Mouse (Mus musculus) CH12.LX (cell line): ENCODE data around the gene Stab1.

ENCODE experiments used
- BHLHE40 ChIP-seq: IDR thresholded peaks from 2 replicates; pipeline ENCODE4 v1.6.1; 2011; ENCODE audit warnings: mild to moderate bottlenecking, low read depth, low read length, improper control_type of control experiment
- CTCF ChIP-seq, 2 experiments: IDR thresholded peaks in 1 of 2; conservative IDR thresholded peaks in 1 of 2; 2 replicates each; pipeline ENCODE4 v1.5.1; 2011 to 2012; ENCODE audit warnings: low read depth in 2 of 2, low read length in 2 of 2, improper control_type of control experiment in 1 of 2, inconsistent platforms in 1 of 2, mild to moderate bottlenecking in 1 of 2, moderate library complexity in 1 of 2
- ELF1 ChIP-seq: IDR thresholded peaks from 2 replicates; pipeline ENCODE4 v1.6.1; 2014; ENCODE audit warnings: low read depth, mild to moderate bottlenecking, inconsistent platforms, low read length, improper control_type of control experiment
- KAT2A ChIP-seq: IDR thresholded peaks from 2 replicates; pipeline ENCODE4 v1.6.1; 2012; ENCODE audit warnings: low read length, improper control_type of control experiment, inconsistent platforms; ENCODE audit not compliant: insufficient replicate concordance
- MAX ChIP-seq: IDR thresholded peaks from 2 replicates; pipeline ENCODE4 v1.6.1; 2011; ENCODE audit warnings: low read length, improper control_type of control experiment
- MXI1 ChIP-seq: IDR thresholded peaks from 2 replicates; pipeline ENCODE4 v1.6.1; 2011; ENCODE audit warnings: mild to moderate bottlenecking, low read depth, low read length, improper control_type of control experiment
- MYC ChIP-seq: IDR thresholded peaks from 2 replicates; pipeline ENCODE4 v1.6.1; 2011; ENCODE audit warnings: low read depth, mild to moderate bottlenecking, improper control_type of control experiment, low read length
- NELFE ChIP-seq: IDR thresholded peaks from 2 replicates; pipeline ENCODE4 v1.6.1; 2011; ENCODE audit warnings: low read depth, low read length, improper control_type of control experiment
- POLR2A ChIP-seq: IDR thresholded peaks from 2 replicates; pipeline ENCODE4 v1.6.1; 2011; ENCODE audit warnings: low read depth, mild to moderate bottlenecking, improper control_type of control experiment, low read length
- TBP ChIP-seq: conservative IDR thresholded peaks from 2 replicates; pipeline ENCODE4 v1.6.1; 2011; ENCODE audit warnings: low read depth, low read length, improper control_type of control experiment
- ZMIZ1 ChIP-seq: IDR thresholded peaks from 2 replicates; pipeline ENCODE4 v1.6.1; 2012; ENCODE audit warnings: low read depth, mild to moderate bottlenecking, inconsistent platforms, low read length, improper control_type of control experiment

GRCm38 (mm10) chr14:31194891-31195513, 26.6 kb upstream of the Stab1 start:
- TF ChIP-seq MYC (no peak), POLR2A (no peak), ZMIZ1 (no peak), ELF1 (no peak), NELFE (no peak), BHLHE40 (no peak), MXI1 (no peak), KAT2A (no peak), CTCF (conservative IDR thresholded peaks at IDR 0.05 in 1 of 2, IDR thresholded peaks at IDR 0.05 in 1 of 2; ENCODE audit: low read depth in 2 of 2, low read length in 2 of 2) (no peak), TBP (no peak), MAX (no peak)
